Mouse (Mus musculus): ENCODE measurements around the gene Slc23a3. TPM values are rescaled to one million over a fixed set of nuclear protein-coding genes. Genes with fewer than 3 reads are reported as not detected.
A peak's percentile ranks its signal among the peaks of the same experiment; 100 is the strongest.

The Slc23a3 gene
- polyA plus RNA-seq, 1 experiment from 2014 or later = 6.2 TPM

DNA sequence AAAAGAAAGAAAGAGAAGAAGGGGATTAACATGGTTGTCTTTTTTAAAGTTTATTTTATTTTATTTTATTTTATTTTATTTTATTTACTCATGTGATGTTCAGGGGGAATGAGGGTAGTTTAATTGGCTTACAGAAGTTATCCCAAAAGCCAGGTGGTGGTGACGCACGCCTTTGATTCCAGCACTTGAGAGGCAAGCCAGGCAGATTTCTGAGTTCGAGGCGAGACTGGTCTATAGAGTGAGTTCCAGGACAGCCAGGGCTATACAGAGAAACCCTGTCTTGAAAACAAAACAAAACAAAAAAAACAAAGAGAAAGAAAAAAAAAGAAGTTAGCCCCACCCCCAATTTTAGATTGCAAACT lies 26.5 kb upstream of the Slc23a3 start:
- H3K27me3 ChIP-seq (ENCODE audit: insufficient read depth, low read length) = no peaks in the 10 kb centered on the region; the same call in 1 of the 2 replicates

GRCm38 (mm10) chr1:75159540-75160255 lies 26.0 kb upstream of the Slc23a3 start:
- H3K9ac ChIP-seq (replicated peaks; ENCODE audit: low read length) = no peak overlapping the region
- no peak overlapping the region for H3K4me2 ChIP-seq (replicated peaks; ENCODE audit: low read depth, low read length)
- no peaks in the 10 kb centered on the region for H3K36me3 ChIP-seq (ENCODE audit: insufficient read depth, low read length)
- no peak overlapping the region for H3K27ac ChIP-seq (ENCODE audit: low read length)
- no peaks in the 10 kb centered on the region for H3K4me1 ChIP-seq (ENCODE audit: insufficient read depth, low read length)
- H3K27me3 ChIP-seq (ENCODE audit: insufficient read depth, low read length) = no peaks in the 10 kb centered on the region; the same call in 1 of the 2 replicates
- no peak for ATAC-seq (ENCODE audit: low FRiP score, low TSS enrichment)
- no peaks in the 10 kb centered on the region; the same call in 1 of the 2 replicates for H3K9me3 ChIP-seq (ENCODE audit: low read length)
- WGBS = 71% methylated on average over 5 of the region's 5 CpGs
- no peak overlapping the region for H3K4me3 ChIP-seq (ENCODE audit: low read length)

More for the DNA sequence above, 26.5 kb upstream of the Slc23a3 start:
- WGBS = 84% methylated on average over 4 of the region's 4 CpGs
- Histone ChIP-seq H3K4me3 (ENCODE audit: low read length) (no peak overlapping the region), H3K4me1 (ENCODE audit: insufficient read depth, low read length) (no peaks in the 10 kb centered on the region), H3K9ac (replicated peaks; ENCODE audit: low read length) (no peak overlapping the region), H3K4me2 (replicated peaks; ENCODE audit: low read depth, low read length) (no peak overlapping the region), H3K9me3 (ENCODE audit: low read length) (no peaks in the 10 kb centered on the region; the same call in 1 of the 2 replicates), H3K27ac (ENCODE audit: low read length) (no peak overlapping the region), H3K36me3 (ENCODE audit: insufficient read depth, low read length) (no peaks in the 10 kb centered on the region)
- no peak for ATAC-seq (ENCODE audit: low FRiP score, low TSS enrichment)

DNA sequence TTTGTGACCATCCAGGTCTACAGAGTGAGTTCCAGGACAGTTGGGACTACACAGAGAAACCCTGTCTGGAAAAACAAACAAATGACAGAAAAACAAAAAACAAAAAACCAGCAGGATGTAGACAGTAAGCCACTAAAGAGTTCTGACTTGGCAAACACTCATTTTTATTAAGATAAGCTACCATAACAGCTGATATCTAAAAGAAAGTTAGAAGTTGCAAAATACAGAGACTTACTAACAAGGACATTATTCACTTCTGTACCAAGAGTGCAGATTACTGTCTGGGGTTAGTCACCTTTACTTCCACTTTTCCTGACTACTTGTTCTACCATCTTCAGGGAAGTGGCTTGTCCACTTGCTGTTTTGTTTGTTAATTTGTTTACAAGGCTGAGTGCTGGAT lies 25.3 kb upstream of the Slc23a3 start:
- Histone ChIP-seq H3K4me2 (replicated peaks; ENCODE audit: low read depth, low read length) (no peak overlapping the region), H3K9me3 (ENCODE audit: low read length) (no peaks in the 10 kb centered on the region; the same call in 1 of the 2 replicates), H3K36me3 (ENCODE audit: insufficient read depth, low read length) (no peaks in the 10 kb centered on the region), H3K27me3 (ENCODE audit: insufficient read depth, low read length) (no peaks in the 10 kb centered on the region; the same call in 1 of the 2 replicates), H3K4me1 (ENCODE audit: insufficient read depth, low read length) (no peaks in the 10 kb centered on the region), H3K9ac (replicated peaks; ENCODE audit: low read length) (no peak overlapping the region), H3K27ac (ENCODE audit: low read length) (no peak overlapping the region), H3K4me3 (ENCODE audit: low read length) (no peak overlapping the region)
- no peak for ATAC-seq (ENCODE audit: low FRiP score, low TSS enrichment)

GRCm38 (mm10) chr1:75155837-75156236 lies 22.1 kb upstream of the Slc23a3 start:
- Histone ChIP-seq H3K4me2 (replicated peaks; ENCODE audit: low read depth, low read length) (no peak overlapping the region), H3K9ac (replicated peaks; ENCODE audit: low read length) (no peak overlapping the region), H3K4me3 (ENCODE audit: low read length) (no peak overlapping the region), H3K4me1 (ENCODE audit: insufficient read depth, low read length) (no peaks in the 10 kb centered on the region), H3K9me3 (ENCODE audit: low read length) (no peaks in the 10 kb centered on the region), H3K36me3 (ENCODE audit: insufficient read depth, low read length) (no peaks in the 10 kb centered on the region), H3K27ac (ENCODE audit: low read length) (no peak overlapping the region), H3K27me3 (ENCODE audit: insufficient read depth, low read length) (no peaks in the 10 kb centered on the region)
- no peak for ATAC-seq (ENCODE audit: low FRiP score, low TSS enrichment)
- 48% methylated on average over 3 of the region's 3 CpGs for WGBS

GRCm38 (mm10) chr1:75148727-75149126 lies 15.0 kb upstream of the Slc23a3 start:
- ATAC-seq (ENCODE audit: low FRiP score, low TSS enrichment) = no peak
- Histone ChIP-seq H3K27me3 (ENCODE audit: insufficient read depth, low read length) (no peaks in the 10 kb centered on the region), H3K9ac (replicated peaks; ENCODE audit: low read length) (no peak overlapping the region), H3K9me3 (ENCODE audit: low read length) (no peaks in the 10 kb centered on the region), H3K4me1 (ENCODE audit: insufficient read depth, low read length) (peaks cover 4% of the 10 kb centered on the region), H3K27ac (ENCODE audit: low read length) (no peak overlapping the region), H3K4me2 (replicated peaks; ENCODE audit: low read depth, low read length) (no peak overlapping the region), H3K36me3 (ENCODE audit: insufficient read depth, low read length) (peaks cover 36% of the 10 kb centered on the region), H3K4me3 (ENCODE audit: low read length) (no peak overlapping the region)
- WGBS = 89% methylated on average over 4 of the region's 4 CpGs

GRCm38 (mm10) chr1:75147411-75148135 lies 13.9 kb upstream of the Slc23a3 start:
- Histone ChIP-seq H3K9ac (replicated peaks; ENCODE audit: low read length) (no peak overlapping the region), H3K4me3 (ENCODE audit: low read length) (no peak overlapping the region), H3K9me3 (ENCODE audit: low read length) (no peaks in the 10 kb centered on the region), H3K27me3 (ENCODE audit: insufficient read depth, low read length) (no peaks in the 10 kb centered on the region), H3K36me3 (ENCODE audit: insufficient read depth, low read length) (peaks cover 36% of the 10 kb centered on the region), H3K4me1 (ENCODE audit: insufficient read depth, low read length) (peaks cover 9% of the 10 kb centered on the region), H3K4me2 (replicated peaks; ENCODE audit: low read depth, low read length) (no peak overlapping the region), H3K27ac (ENCODE audit: low read length) (no peak overlapping the region)
- no peak for ATAC-seq (ENCODE audit: low FRiP score, low TSS enrichment)
- WGBS = 83% methylated on average over 7 of the region's 7 CpGs

DNA sequence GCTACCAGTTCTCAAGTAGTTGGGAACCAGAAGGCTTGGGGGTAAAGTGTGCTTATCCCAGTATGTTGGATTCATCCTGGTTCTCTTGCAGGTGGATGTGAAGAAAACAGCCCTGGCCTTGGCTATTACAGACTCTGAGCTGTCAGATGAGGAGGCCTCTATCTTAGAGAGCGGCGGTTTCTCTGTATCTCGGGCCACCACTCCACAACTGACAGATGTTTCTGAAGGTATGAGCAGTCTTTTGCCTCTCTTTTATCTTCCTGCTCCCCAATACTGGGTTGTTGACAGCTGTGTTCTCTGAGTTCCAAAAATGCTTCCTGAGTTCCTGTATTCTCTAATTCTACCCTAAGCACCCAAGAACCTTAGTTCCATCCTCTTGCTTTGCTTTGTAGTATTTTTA lies 11.9 kb upstream of the Slc23a3 start:
- H3K27me3 ChIP-seq (ENCODE audit: insufficient read depth, low read length) = no peaks in the 10 kb centered on the region
- H3K4me2 ChIP-seq (replicated peaks; ENCODE audit: low read depth, low read length) = no peak overlapping the region
- ATAC-seq (ENCODE audit: low FRiP score, low TSS enrichment) = no peak
- peaks cover 36% of the 10 kb centered on the region for H3K36me3 ChIP-seq (ENCODE audit: insufficient read depth, low read length)
- no peak overlapping the region for H3K27ac ChIP-seq (ENCODE audit: low read length)
- WGBS = 95% methylated on average over 3 of the region's 3 CpGs
- H3K4me1 ChIP-seq (ENCODE audit: insufficient read depth, low read length) = peaks cover 14% of the 10 kb centered on the region
- no peak overlapping the region for H3K4me3 ChIP-seq (ENCODE audit: low read length)
- no peak overlapping the region for H3K9ac ChIP-seq (replicated peaks; ENCODE audit: low read length)
- no peaks in the 10 kb centered on the region for H3K9me3 ChIP-seq (ENCODE audit: low read length)

DNA sequence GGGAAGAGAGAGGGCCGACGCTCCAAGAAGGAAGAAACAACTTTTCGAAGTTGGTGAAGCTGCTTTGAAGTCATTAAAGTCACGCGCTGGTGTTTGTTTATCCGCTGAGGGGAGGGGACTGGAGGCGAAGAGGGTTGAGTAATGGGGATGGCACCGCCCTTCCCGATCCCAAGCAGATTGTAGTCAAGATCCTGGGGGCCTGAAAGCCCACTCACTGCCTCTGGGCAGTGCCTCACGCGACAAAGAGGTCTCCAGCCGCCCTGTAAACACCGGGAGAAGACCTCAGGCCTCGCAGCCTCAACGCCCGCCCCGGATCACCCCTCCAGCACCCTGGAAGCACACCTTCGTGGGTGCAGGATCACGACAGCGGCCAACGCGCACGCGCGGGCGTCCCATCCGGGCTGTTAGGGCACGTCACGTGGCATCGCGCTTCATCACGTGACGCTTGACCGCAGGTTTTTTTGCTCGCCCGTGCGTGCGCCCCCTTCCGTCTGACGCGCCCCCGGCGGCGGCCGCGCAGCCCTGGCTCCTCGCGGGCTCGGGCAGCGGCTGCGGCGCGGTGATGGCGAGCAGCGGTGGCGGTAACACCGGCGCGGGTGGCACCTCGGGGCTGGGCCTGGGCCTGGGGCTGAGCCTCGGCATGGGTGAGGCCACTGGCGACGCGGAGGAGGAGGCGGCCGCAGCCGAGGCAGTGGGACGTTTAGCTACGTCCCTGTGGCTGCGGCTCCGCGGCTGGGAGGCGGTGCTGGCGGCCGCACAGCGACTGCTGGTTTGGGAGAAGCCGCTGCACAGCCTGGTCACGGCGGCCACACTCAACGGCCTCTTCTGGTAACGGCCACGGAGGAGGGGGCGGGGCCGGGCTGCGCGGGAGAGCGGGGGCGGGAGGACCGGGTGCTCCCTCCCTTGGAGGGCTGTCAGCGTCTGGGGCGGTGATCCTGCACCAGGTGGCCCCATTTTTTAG lies 8.9 kb upstream of the Slc23a3 start, which contains the start of the genes Cnppd1 and Retreg2:
TSS of gene Cnppd1 (minus strand) at position 411 of the 961 bp plus-strand sequence.
TSS of gene Retreg2 (plus strand) at position 478 of the 961 bp plus-strand sequence.
- Histone ChIP-seq H3K9me3 (ENCODE audit: low read length) (no peaks in the 10 kb centered on the region), H3K4me1 (ENCODE audit: insufficient read depth, low read length) (peaks cover 16% of the 10 kb centered on the region), H3K4me2 (replicated peaks; ENCODE audit: low read depth, low read length) (peak within 1 kb of the TSS; percentile 94), H3K9ac (replicated peaks; ENCODE audit: low read length) (peak within 1 kb of the TSS; percentile 94), H3K27ac (ENCODE audit: low read length) (peak within 1 kb of the TSS; percentile 98), H3K27me3 (ENCODE audit: insufficient read depth, low read length) (no peaks in the 10 kb centered on the region), H3K36me3 (ENCODE audit: insufficient read depth, low read length) (peaks cover 44% of the 10 kb centered on the region), H3K4me3 (ENCODE audit: low read length) (peak within 1 kb of the TSS; percentile 90)
- WGBS = under 1% methylated on average over 84 of the region's 91 CpGs
- peak; percentile 88 for ATAC-seq (ENCODE audit: low FRiP score, low TSS enrichment)

GRCm38 (mm10) chr1:75141486-75142190 lies 7.9 kb upstream of the Slc23a3 start:
- peaks cover 42% of the 10 kb centered on the region for H3K36me3 ChIP-seq (ENCODE audit: insufficient read depth, low read length)

More at GRCm38 (mm10) chr1:75141486-75142190, 7.9 kb upstream of the Slc23a3 start:
- peak; percentile 44; the same call in 1 of the 2 replicates for ATAC-seq (ENCODE audit: low FRiP score, low TSS enrichment)
- Histone ChIP-seq H3K27me3 (ENCODE audit: insufficient read depth, low read length) (no peaks in the 10 kb centered on the region), H3K9ac (replicated peaks; ENCODE audit: low read length) (peak overlapping the region; percentile 94), H3K9me3 (ENCODE audit: low read length) (no peaks in the 10 kb centered on the region), H3K4me2 (replicated peaks; ENCODE audit: low read depth, low read length) (peak overlapping the region; percentile 94), H3K4me1 (ENCODE audit: insufficient read depth, low read length) (peaks cover 16% of the 10 kb centered on the region), H3K4me3 (ENCODE audit: low read length) (peak overlapping the region; percentile 90), H3K27ac (ENCODE audit: low read length) (peak overlapping the region; percentile 98)
- WGBS = under 1% methylated on average over 53 of the region's 53 CpGs
